Mouse (Mus musculus) C2C12 (cell line): ENCODE results near the gene Kdm1a.

Source experiments
- CEBPB ChIP-seq: IDR thresholded peaks from one replicate; pipeline ENCODE4 v1.6.1; 2011; ENCODE audit warnings: low read depth, mild to moderate bottlenecking, control low read depth, moderate library complexity
- CTCF ChIP-seq: IDR thresholded peaks from one replicate; pipeline ENCODE4 v1.5.1; 2011; ENCODE audit not compliant: control insufficient read depth, insufficient read depth, insufficient read length
- MAX ChIP-seq: IDR thresholded peaks from one replicate; pipeline ENCODE4 v1.6.1; 2011; ENCODE audit warnings: mild to moderate bottlenecking, control low read depth
- MYOD1 ChIP-seq: IDR thresholded peaks from one replicate; pipeline ENCODE4 v1.6.1; 2011; ENCODE audit warnings: low read depth; ENCODE audit not compliant: control insufficient read depth, insufficient read length
- MYOG ChIP-seq: IDR thresholded peaks from one replicate; pipeline ENCODE4 v1.6.1; 2011; ENCODE audit not compliant: control insufficient read depth, insufficient read length; ENCODE audit errors: extremely low read depth
- USF1 ChIP-seq: IDR thresholded peaks from one replicate; pipeline ENCODE4 v1.6.1; 2011; ENCODE audit warnings: low read depth, mild to moderate bottlenecking, control low read depth, moderate library complexity

- TF ChIP-seq USF1: no peak
- TF ChIP-seq CTCF: no peak
- TF ChIP-seq MAX: no peak
- no peak for TF ChIP-seq MYOD1
- TF ChIP-seq CEBPB: no peak
- no peak for TF ChIP-seq MYOG
Observed at GRCm38 (mm10) chr4:136524309-136524708, 78.2 kb downstream of the Kdm1a start.
